Mouse (Mus musculus): Measurements from ENCODE around the gene Nrp1.

The Nrp1 gene

DNA sequence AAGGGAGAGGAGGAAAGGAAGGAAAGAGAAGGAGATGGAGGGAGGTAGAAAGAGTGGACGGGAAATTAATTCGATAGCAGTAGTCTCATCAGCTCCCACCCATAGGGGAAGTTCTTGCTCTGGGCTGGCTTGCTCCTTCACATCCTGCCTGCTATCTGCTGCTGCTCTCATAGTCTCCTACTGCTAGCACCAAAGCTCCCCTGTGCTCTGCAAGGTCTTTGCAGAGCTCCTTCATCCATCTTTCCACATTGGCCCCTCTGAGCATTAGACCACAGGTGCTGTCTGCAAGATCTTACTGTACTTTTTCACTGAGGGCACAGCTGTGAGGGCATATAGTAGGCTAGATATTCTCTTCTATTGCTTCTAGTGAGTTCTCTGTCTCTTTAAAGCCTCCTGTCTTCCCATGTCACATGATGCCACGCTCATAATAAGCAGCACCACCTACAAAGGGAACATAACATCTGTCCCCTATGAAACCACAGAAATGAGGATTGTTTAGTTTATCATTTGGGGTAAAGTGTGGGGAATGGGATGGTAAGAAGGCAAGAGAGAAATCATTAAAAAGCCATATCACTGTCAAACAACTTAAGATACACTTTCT, 158.5 kb downstream of the Nrp1 start:
- no peak for DNase-seq

DNA sequence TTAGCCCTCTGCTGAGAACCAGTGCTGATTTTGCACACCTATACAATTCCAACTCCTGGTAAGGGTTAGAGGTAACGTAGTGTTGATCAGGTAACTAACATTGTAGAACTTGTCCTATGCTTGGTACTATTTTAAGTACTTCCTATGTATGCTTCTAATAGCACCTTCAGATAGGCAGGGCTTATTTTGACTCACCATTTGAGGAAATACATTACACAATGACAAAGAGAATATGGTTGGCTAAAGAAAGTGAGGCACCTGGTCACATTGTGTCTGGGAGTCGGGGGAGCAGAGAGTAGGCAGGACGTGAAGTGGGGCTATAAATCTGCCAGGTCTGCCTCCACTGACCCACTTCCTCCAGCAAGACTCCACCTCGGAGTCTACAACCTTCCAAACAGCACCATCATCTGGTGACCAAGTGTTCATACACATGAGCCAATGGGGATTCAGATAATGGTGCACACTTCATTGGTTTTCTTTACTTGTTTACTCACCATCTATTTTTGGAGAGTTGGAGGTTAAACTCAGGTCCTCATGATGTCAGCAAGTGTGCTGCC, 159.2 kb downstream of the Nrp1 start:
- DNase-seq = no peak

DNA sequence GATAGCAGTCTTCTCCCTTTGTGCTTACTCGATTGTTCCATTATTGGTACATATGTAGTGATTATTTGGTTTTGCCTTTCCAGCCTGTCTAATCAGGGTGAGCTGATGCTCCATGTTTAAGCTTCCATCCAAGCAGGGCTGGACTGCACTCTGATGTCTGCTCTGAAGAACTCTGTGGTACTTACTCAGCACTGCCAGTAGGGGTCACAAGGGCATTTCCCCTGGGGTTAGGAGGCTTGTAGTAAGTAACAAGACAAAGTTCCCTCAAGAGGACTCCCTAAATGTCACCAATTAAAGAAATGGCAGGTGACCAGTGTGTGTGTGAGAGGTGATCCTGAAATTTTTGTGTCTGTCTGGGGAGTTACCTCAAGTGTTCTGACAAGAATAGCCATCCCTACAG, 161.0 kb downstream of the Nrp1 start:
- peak; percentile 40 for DNase-seq

DNA sequence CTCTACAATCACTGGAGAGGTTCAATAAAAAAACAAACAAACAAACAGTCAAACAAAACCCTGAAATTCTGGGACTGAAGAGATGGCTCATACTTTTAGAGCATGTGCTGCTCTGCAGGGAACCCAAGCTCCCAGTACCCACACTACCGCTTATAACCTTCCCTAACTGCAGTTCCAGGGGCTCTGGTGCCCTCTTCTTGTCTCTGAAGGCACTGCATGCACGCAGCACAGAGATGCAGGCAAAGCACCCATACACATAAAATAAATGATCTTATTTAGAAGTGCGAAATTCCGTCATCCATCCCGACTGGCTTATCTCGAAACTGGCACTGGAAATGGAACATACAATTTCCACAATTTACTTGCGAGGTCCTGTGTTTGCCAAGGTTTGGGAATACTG, 165.4 kb downstream of the Nrp1 start:
- DNase-seq = peak; percentile 19

GRCm38 (mm10) chr8:128525912-128526311, 167.5 kb downstream of the Nrp1 start:
- DNase-seq = no peak

DNA sequence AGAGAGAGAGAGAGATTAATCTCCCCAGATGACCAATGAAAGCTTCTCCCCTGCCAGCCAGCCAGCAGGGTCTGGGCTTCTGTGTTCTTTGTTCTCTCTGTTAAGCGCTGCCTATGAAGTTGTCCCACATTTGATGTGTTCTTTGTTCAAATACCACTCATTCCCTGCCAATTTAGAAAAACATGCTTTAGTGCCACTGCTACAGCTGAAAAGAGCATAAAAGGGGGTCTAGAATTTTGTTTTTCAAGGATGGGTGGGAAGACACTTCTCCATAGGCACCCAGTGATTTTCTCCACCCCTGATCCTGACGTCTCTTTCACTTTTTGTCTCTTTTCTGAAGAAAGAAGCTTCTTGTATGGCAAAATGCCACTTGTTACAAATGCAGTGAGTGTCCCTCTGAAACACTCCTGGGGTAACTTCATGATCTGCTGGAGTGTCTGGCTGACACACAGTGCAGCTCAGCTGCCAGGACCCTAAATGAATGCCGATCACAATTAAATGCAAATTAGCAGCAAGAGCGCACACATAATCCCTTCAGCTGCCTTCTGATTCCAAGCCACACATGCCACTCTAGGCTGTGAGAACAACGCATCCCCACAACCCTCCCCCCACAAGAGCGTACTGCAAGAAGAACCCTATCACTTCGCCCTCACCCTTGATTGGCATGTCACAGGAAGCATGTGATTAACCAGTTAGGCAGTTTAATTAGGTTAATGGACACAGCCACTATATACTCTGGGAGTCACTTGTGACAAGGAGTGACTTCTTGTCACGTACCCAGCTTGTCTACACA, 170.4 kb downstream of the Nrp1 start:
- no peak for DNase-seq

DNA sequence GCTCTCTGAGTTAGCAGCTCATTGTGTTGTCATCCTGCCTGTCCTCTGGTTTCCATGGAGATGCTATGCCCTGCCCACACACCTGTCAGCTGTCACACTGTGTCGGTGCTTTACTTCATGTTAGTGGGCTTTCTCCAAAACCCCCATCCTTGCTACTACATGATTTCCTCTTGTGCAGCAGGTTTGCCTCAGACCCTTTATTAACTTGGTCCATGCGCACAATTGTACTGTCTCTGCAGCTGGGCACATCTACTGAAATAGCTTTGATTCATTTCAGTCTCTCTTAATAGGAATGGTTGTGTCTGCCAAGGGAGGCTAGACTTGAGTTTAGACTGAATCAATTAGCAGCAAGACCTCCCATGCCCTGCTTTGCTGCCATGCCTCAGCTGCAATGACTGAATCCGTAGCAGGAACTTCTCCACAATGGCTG, 176.1 kb downstream of the Nrp1 start:
- DNase-seq = no peak

DNA sequence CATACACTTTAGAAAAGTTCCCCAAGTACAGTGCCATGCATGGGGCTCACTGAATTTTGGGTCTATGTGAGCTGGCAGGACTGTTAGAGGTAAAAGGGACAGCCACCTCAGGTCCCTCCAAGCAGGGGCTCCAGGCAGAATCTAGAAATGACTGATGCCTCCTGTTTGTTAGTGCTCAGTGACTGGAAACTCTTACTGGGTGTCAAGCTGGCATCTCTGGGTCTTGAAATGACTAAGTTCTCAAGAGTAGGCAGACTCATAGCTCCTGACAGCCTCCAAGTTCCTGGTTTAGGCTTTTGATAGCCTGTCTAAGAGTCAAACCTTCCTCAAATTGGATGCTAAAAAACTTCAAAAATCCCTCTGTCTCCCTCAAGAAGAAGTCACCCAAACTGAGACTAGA, 177.3 kb downstream of the Nrp1 start:
- DNase-seq = no peak

GRCm38 (mm10) chr8:128538378-128538777, 180.0 kb downstream of the Nrp1 start:
- DNase-seq = no peak

- no peak for DNase-seq
These were observed 183.1 kb downstream of the Nrp1 start for GRCm38 (mm10) chr8:128541355-128542090.

GRCm38 (mm10) chr8:128544128-128544846, 185.9 kb downstream of the Nrp1 start:
- peak; percentile 8 for DNase-seq

GRCm38 (mm10) chr8:128546287-128546686, 187.9 kb downstream of the Nrp1 start:
- no peak for DNase-seq

DNA sequence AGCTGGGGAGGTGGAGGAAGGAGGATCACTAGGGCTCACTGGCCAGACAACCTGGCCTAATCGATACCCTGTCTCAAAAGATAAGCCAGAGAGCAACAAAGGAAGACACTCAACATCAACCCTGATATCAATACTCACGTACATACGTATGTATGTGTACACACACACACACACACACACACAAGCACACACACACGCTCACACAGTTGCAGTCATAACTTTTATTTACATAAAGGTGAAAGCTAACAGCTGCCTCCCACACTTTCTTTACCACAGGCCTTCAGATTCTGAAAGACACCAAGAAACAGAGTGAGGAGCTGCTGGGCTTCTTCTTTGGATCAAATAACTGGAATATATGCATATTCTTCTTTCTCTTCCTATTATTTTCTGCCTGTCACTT, 189.0 kb downstream of the Nrp1 start:
- no peak for DNase-seq

- DNase-seq = no peak
These were observed 191.3 kb downstream of the Nrp1 start for GRCm38 (mm10) chr8:128549738-128550137.

DNA sequence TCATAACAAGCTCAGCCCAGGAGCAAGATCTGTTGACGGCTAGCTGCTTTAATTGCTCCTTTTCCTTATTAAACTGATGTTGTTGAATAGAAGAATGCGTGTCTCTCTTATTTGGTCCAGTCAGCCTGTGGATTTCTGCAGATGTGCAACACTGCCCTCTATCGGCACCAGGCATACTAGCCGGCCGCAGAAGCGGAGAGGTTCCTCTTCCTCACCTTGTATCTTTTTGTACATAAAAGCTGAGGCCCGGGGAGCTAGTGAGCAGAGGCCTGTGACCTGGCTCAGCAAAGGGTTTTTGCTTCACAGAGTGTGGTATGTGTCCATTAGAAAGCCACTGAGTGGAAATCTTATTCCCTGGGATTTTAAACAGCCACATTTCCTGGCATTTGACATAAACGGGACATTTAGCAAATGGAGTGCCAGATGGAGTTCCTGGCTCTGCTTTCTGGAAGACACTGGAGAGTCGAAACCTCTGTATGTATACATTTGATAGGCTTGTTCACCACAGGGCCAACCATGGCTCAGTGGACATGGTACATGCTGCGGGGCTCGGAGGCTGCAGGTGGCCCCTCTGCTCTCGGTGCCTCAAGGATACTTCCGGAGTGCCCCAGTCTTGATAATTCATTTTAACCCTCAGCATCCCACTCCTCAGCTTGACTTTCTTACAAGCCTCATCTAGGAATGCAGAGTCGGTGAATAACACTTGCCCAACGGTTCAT, 193.2 kb downstream of the Nrp1 start:
- DNase-seq = peak; percentile 85
